Mouse (Mus musculus) midbrain, embryonic 13.5 days (tissue): Measurements from ENCODE around the gene 1600014C10Rik. TPM values are rescaled to one million over a fixed set of nuclear protein-coding genes. Genes with fewer than 3 reads are reported as not detected.

Experiments used
- ATAC-seq: fragments of 200-750 bp; cut with Nextera tagmentation; 2 replicates; pipeline ENCODE4 v1.8.0; 2017; ENCODE audit warnings: mild to moderate bottlenecking, moderate TSS enrichment, moderate library complexity
- H3K27ac ChIP-seq: fragments of 300-500 bp; sonication (generic); 2 replicates; pipeline ENCODE4 v1.5.1; 2015; ENCODE audit warnings: inconsistent platforms, mild to moderate bottlenecking, moderate library complexity
- H3K27me3 ChIP-seq: fragments of 300-500 bp; sonication (generic); 2 replicates; pipeline ENCODE4 v1.6.1; 2015; ENCODE audit warnings: mild to moderate bottlenecking, inconsistent platforms
- H3K36me3 ChIP-seq: fragments of 300-500 bp; sonication (generic); 2 replicates; pipeline ENCODE4 v1.6.1; 2015; ENCODE audit warnings: mild to moderate bottlenecking, inconsistent platforms
- H3K4me1 ChIP-seq: fragments of 300-500 bp; sonication (generic); replicated peaks from 2 replicates; pipeline ENCODE4 v1.6.1; 2015; ENCODE audit warnings: inconsistent platforms
- H3K4me2 ChIP-seq: fragments of 300-500 bp; sonication (generic); replicated peaks from 2 replicates; pipeline ENCODE4 v1.6.1; 2015; ENCODE audit warnings: moderate library complexity, mild to moderate bottlenecking, inconsistent platforms
- H3K4me3 ChIP-seq: fragments of 300-500 bp; sonication (generic); replicated peaks from 2 replicates; pipeline ENCODE4 v1.5.1; 2015; ENCODE audit warnings: mild to moderate bottlenecking, inconsistent platforms
- H3K9ac ChIP-seq: fragments of 300-500 bp; sonication (generic); replicated peaks from 2 replicates; pipeline ENCODE4 v1.6.1; 2015; ENCODE audit warnings: mild to moderate bottlenecking, inconsistent platforms
- H3K9me3 ChIP-seq: fragments of 300-500 bp; sonication (generic); 2 replicates; pipeline ENCODE4 v1.6.1; 2016; ENCODE audit warnings: mild to moderate bottlenecking, inconsistent platforms
- WGBS: fragments of 180-500 bp; shearing (Covaris S2); methylation state at CpG from one replicate; pipeline ENCODE4 v1.1.7; 2015; 5-methylcytosine and 5-hydroxymethylcytosine counted together
- polyA plus RNA-seq: library from polyadenylated mRNA; unstranded; fragments of >200 nt; fragmentation: Nextera tagmentation; extraction: Ambion mirVana; gene quantifications from 2 replicates; pipeline ENCODE4 v1.2.1, GENCODE M21; 2015

1600014C10Rik gene
- polyA plus RNA-seq, 1 experiment from 2014 or later: 21.7 TPM

DNA sequence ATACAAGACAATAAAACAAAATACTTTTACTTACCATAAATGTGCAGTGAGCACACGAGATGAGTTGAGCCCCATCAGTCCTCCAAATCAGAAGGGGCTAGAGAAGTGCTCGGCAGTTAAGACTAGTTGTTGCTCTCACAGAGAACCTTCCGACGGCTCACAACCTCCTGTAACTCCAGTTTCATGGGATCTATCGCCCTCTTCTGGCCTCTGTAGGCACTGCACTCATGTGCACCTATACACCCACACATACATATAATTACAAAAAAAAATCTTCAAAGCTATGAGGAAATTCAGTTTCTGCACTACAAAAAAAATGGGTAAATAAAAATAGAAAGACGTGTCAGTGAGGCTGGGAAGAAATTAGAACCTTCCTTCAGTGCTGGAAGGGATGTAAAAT, 21.3 kb downstream of the 1600014C10Rik start:
- Histone ChIP-seq H3K27me3 (no peaks in the 10 kb centered on the region), H3K36me3 (no peaks in the 10 kb centered on the region), H3K4me1 (peaks cover 7% of the 10 kb centered on the region), H3K27ac (no peak overlapping the region), H3K9me3 (no peaks in the 10 kb centered on the region; the same call in 1 of the 2 replicates), H3K9ac (no peak overlapping the region), H3K4me3 (no peak overlapping the region), H3K4me2 (no peak overlapping the region)
- 91% methylated on average over 6 of the region's 6 CpGs for WGBS
- ATAC-seq: no peak

DNA sequence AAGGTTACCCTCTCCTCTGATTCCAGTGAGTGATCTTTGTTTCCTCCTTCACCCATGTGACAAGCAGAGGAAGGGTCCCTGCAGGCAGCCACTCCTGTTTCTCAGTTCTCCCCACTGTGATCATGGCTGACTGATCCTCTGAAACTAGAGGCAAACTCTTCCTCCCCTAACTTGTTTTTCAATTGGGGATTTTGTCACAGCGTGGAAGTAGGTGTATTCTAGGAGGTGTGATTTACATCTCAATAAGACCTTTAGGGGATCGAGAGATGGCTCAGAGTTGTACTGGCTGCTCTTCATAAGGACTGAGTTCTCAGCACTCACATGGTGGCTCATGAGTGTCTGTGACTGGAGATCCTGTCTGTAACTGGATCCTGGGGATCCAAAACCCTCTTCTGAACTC, 22.8 kb downstream of the 1600014C10Rik start:
- H3K27ac ChIP-seq: no peak overlapping the region
- no peak for ATAC-seq
- H3K36me3 ChIP-seq: no peaks in the 10 kb centered on the region
- H3K27me3 ChIP-seq: no peaks in the 10 kb centered on the region
- peaks cover under 1% of the 10 kb centered on the region for H3K4me1 ChIP-seq
- no peak overlapping the region for H3K9ac ChIP-seq
- no peaks in the 10 kb centered on the region; the same call in 1 of the 2 replicates for H3K9me3 ChIP-seq
- no peak overlapping the region for H3K4me2 ChIP-seq
- H3K4me3 ChIP-seq: no peak overlapping the region
- WGBS: 18% methylated on average over 2 of the region's 2 CpGs

DNA sequence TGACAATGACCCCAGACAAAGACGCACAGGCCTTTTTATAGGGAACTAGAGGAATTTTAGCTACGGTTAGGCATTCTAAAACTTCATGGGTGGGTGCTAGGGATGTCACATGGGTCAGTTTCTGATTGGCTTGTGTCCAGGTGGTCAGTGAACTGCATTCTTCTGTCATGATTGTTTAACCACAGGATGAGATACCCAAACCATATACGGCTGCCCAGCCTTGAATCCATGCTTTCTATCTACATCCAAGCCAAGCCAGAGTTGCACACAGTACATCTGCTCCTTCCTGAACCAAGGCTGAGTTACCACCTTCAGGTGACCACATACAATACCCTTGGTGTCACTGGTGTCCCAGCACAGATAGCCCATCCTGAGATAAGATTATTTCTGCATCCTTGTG, 23.5 kb downstream of the 1600014C10Rik start:
- Histone ChIP-seq H3K36me3 (no peaks in the 10 kb centered on the region), H3K9me3 (no peaks in the 10 kb centered on the region; the same call in 1 of the 2 replicates), H3K9ac (no peak overlapping the region), H3K27ac (no peak overlapping the region), H3K4me3 (no peak overlapping the region), H3K27me3 (no peaks in the 10 kb centered on the region), H3K4me2 (no peak overlapping the region), H3K4me1 (no peaks in the 10 kb centered on the region)
- no peak for ATAC-seq
- 85% methylated on average over 3 of the region's 3 CpGs for WGBS

DNA sequence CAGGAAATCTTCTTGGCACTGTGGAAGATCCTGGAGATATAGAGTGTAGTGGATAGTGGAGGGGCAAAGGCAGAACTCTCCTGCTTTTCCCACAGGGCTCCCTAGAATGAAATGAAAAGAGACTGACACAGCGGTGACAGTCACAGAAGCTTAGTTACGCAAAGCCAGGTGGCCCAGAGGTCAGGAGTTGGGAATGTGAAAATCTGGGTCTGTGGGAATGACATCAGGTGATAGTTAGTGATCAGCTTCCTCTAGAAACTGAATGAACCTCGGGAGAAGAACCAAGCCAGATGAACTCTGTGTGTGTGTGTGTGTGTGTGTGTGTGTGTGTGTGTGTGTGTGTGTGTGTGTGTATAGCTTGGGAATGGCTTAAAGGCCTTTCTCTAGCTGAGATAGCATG, 26.0 kb downstream of the 1600014C10Rik start:
- ATAC-seq: no peak
- Histone ChIP-seq H3K4me1 (no peaks in the 10 kb centered on the region), H3K4me3 (no peak overlapping the region)

DNA sequence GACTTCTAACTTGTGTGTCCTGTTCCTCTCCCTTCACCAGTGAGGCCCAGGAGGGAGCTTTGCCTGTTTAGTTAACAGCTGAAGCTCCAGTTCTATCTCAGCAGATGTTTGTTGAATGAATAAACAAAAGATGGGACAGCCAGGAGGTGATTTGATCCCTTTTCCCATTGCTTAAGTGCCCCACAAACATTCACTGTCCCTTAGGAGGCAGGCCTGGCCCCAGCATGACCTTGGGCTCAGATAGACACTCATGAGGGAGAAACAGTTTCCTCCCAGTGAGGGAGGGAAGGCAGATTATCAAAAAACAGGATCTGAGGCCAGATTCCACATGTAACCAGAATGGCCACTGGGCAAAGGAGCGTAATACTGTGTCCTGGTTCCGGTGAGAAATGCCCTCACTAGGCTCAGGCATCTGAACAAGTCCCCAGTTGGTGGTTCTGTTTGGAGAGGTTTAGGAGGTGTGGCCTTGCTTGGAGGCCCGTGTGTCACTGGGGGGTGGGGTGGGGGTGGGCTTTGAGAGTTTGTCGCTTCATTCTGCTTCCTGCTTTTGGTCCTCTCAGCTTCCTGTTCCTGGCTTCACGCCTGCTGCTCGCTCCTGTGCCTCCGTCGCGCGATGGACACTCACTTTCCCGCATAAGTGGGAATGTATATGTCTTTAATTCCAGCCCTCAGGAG, 26.6 kb downstream of the 1600014C10Rik start:
- no peaks in the 10 kb centered on the region for H3K9me3 ChIP-seq
- no peak for ATAC-seq

More for the DNA sequence above, 26.0 kb downstream of the 1600014C10Rik start:
- Histone ChIP-seq H3K27me3 (no peaks in the 10 kb centered on the region), H3K4me2 (no peak overlapping the region), H3K9me3 (no peaks in the 10 kb centered on the region; the same call in 1 of the 2 replicates), H3K36me3 (no peaks in the 10 kb centered on the region), H3K9ac (no peak overlapping the region), H3K27ac (no peak overlapping the region)
- 67% methylated on average over 3 of the region's 3 CpGs for WGBS

DNA sequence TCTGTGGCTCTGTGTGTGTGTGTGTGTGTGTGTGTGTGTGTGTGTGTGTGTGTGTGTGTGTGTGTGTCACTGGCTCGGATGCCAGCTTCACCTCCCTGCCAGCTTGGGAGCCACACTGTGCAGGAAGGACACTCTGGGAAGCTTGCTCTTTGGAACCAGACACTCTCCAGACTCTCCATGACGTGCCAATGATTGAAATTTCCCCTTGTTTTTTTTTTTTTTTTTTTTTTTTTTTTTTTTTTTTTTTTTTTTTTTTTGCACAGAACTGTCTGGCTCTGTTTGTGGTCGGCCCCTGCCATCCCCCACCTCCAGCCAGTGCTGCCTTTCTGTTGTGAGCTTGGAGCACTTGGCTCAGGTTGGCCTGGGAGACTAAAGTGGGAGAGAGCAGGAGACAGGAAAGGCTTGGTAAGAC, 29.6 kb downstream of the 1600014C10Rik start:
- no peaks in the 10 kb centered on the region for H3K4me1 ChIP-seq
- H3K27me3 ChIP-seq: no peaks in the 10 kb centered on the region
- H3K27ac ChIP-seq: no peak overlapping the region
- ATAC-seq: no peak
- no peaks in the 10 kb centered on the region for H3K36me3 ChIP-seq
- no peak overlapping the region for H3K4me3 ChIP-seq
- H3K9me3 ChIP-seq: no peaks in the 10 kb centered on the region
- whole genome bisulfite sequencing: 53% methylated on average over 3 of the region's 3 CpGs
- H3K9ac ChIP-seq: no peak overlapping the region
- H3K4me2 ChIP-seq: no peak overlapping the region

More for the DNA sequence above, 26.6 kb downstream of the 1600014C10Rik start:
- no peaks in the 10 kb centered on the region for H3K4me1 ChIP-seq
- no peak overlapping the region for H3K27ac ChIP-seq
- no peak overlapping the region for H3K4me2 ChIP-seq
- no peak overlapping the region for H3K9ac ChIP-seq
- 82% methylated on average over 11 of the region's 11 CpGs for WGBS
- no peaks in the 10 kb centered on the region for H3K27me3 ChIP-seq
- H3K4me3 ChIP-seq: no peak overlapping the region
- H3K36me3 ChIP-seq: no peaks in the 10 kb centered on the region

DNA sequence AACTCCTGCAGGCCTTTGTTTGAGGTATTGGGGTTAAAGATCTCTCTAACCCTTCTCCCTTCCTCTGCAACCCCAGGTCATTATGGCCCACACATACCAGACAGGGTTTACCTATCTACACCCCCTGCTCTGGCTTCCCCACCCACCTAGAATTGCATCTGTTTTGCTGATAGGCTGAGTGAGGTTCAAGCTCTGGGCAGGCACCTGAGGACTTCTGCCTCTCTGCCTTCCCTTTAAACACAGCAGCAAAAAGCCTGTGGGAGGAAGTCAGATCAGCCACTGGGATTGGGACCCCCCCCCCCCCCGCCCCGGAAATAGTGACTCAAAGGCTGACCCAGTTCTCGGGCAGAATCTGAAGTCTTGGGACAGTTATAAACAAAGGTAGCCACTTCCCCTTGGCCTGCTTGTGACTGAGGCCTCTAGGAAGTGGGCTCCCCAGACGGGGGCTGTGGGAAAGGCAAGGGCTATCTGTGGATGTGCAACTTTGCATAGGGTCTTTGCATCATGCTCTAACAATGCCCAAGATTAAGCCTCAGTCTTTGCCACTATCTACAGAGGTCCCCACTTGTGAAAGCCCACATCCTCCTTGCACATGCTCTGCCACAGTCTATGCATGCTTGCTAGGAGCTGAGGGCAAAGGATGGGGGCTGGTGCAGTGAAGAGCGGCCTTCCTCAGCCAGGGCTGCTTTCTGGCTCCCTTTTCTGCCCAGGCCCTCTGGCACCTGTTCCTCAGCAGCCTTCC, 31.6 kb downstream of the 1600014C10Rik start:
- Histone ChIP-seq H3K4me3 (no peak overlapping the region), H3K9me3 (no peaks in the 10 kb centered on the region), H3K27me3 (no peaks in the 10 kb centered on the region), H3K36me3 (no peaks in the 10 kb centered on the region), H3K9ac (no peak overlapping the region), H3K4me2 (no peak overlapping the region), H3K4me1 (no peaks in the 10 kb centered on the region), H3K27ac (no peak overlapping the region)
- no peak for ATAC-seq
- 78% methylated on average over 5 of the region's 5 CpGs for WGBS

DNA sequence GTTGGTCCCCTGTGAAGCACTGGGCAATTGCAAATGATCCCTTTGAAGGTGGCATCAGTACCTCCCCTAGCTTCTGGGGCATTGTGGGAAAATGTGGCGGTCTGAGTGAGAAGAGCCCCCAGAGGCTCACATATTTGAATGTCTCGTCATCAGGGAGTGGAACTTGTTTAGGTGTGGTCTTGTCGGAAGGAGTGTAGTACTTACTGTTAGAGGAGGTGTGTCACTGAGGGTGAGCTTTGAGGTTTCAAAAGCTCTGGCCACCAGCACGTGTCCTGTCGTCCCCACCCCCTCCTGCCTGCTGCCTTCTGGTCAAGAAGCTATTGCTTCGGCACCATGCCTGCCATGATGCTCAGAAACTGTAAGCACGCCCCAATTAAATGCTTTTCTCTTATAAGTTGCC, 32.3 kb downstream of the 1600014C10Rik start:
- 75% methylated on average over 7 of the region's 7 CpGs for WGBS
- H3K36me3 ChIP-seq: no peaks in the 10 kb centered on the region

DNA sequence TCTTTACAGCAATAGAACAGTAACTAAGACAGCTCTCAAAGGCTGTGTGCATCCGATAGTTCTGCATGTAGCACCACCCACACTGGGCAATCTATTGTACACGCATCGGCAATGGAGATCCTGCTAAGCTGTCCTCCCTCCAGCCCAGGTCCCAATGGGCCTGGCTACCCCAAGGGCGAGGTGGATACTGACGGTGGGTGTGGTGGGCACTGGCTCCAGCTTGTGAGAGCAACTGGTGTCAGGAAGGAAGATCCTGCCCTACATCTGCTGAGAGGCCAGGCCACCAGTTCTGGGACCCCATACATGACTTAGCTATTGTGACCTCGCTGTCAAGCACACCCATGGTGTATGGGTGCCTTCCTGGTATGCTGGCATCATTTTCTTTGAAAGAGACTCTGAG, 32.7 kb downstream of the 1600014C10Rik start:
- Histone ChIP-seq H3K36me3 (no peaks in the 10 kb centered on the region), H3K4me2 (no peak overlapping the region), H3K9ac (no peak overlapping the region), H3K9me3 (no peaks in the 10 kb centered on the region), H3K4me1 (no peaks in the 10 kb centered on the region), H3K27me3 (no peaks in the 10 kb centered on the region), H3K4me3 (no peak overlapping the region), H3K27ac (no peak overlapping the region)
- 86% methylated on average over 6 of the region's 6 CpGs for WGBS
- ATAC-seq: no peak

More for the DNA sequence above, 32.3 kb downstream of the 1600014C10Rik start:
- Histone ChIP-seq H3K4me2 (no peak overlapping the region), H3K9me3 (no peaks in the 10 kb centered on the region), H3K27ac (no peak overlapping the region), H3K9ac (no peak overlapping the region), H3K27me3 (no peaks in the 10 kb centered on the region), H3K4me1 (no peaks in the 10 kb centered on the region), H3K4me3 (no peak overlapping the region)
- no peak for ATAC-seq

DNA sequence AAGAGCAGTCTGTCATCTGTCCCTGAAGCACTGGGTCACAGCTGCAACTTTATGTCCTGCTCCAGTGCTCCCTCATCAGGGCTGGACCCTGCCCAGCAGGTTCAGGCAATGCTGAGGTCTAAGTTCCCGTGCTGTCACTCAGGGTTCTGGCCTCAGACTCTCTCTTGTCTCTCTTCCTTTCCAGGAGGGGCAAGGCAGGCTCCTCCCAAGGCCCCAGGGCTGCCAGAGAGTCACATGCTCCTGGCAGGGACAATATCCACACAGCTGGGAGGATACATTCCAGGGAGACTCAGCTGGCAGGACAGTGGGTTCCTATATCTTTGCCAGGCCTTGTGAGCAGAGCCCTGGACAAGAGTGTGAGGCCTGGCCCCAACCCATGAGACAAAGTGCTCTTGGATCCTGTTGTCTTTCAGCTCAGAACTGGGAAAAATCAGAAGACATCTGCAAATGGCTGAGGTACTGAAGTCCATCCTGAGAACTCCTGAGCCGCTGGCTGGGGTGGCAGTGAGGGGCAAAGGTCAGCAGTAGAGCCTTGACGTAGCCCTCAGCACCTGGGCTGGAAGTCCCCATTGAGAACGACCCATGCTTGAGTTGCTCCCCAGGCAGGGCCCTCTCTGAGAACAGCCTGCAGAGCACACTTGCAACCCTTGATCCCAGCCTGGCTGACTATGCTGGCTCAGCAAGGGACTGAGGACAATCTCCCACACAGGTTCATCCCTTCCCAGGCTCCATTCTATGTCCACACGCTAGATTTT, 34.6 kb downstream of the 1600014C10Rik start:
- no peak for ATAC-seq
- no peak overlapping the region for H3K4me2 ChIP-seq
- no peaks in the 10 kb centered on the region for H3K27me3 ChIP-seq
- H3K27ac ChIP-seq: no peak overlapping the region
- no peaks in the 10 kb centered on the region for H3K4me1 ChIP-seq
- no peaks in the 10 kb centered on the region for H3K36me3 ChIP-seq
- H3K4me3 ChIP-seq: no peak overlapping the region
- 61% methylated on average over 5 of the region's 5 CpGs for WGBS
- no peak overlapping the region for H3K9ac ChIP-seq
- no peaks in the 10 kb centered on the region for H3K9me3 ChIP-seq

DNA sequence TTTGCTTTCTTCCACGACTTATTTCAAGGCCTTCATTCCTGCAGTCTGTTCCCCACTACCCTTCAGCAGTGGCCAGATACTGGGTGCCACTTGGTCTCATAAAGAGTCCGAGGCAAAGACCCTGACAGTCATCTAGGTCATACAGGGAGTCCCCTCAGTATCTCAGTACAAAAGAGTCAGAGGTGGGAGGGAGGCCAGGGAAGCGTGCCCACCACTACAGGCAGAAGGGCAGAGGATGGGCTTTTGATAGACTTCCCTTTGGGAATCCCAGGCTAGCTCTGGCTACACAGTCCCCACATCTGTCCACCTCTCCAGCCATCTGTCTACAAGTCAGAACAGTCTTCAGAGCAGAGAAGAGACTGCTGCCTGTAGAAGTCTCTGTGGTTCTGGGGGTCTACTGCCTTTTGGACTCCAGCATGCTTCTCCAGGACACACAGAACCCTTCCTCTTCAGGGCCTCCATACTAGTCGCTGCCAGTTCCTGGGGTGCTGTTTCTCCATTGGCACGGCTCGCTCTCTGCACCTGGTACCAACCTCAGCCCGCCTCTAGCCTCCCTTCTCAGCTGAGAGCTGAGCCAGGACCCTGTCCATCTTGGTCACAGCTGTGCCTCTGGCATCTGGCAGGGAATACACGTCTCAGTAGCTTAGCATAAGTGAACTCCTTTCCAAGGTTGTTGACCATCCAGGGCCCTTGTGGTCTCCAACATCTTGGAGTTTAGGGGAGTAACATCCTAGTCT, 35.8 kb downstream of the 1600014C10Rik start:
- H3K4me2 ChIP-seq: no peak overlapping the region
- H3K4me1 ChIP-seq: no peaks in the 10 kb centered on the region
- ATAC-seq: no peak
- no peaks in the 10 kb centered on the region for H3K9me3 ChIP-seq
- no peaks in the 10 kb centered on the region for H3K27me3 ChIP-seq
- H3K4me3 ChIP-seq: no peak overlapping the region
- no peak overlapping the region for H3K9ac ChIP-seq
- H3K27ac ChIP-seq: no peak overlapping the region
- 75% methylated on average over 8 of the region's 8 CpGs for WGBS
- no peaks in the 10 kb centered on the region for H3K36me3 ChIP-seq
